8 mouse cellular contexts compared by ENCODE assay signal in the genomic region with DNA sequence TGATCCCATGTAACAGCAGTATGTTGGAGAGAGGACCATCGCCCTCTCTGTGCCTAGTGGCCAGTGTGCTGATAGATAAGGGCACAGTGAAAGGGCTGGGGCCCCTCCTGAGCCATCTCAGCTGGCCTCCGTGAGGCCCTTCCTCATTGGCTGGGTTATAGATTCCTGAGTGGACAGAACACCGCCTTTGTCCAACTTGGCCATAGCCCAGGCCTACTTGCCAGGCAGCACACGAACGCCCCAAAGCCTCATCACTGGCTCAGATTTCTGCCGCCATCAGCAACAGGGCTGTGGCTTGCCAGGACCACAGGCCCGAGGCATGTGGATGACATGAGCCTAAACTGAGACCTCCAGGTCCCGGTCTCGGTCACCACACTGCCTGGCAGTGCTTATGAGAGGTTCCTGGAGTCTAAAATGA. TPM values are rescaled to one million over a fixed set of nuclear protein-coding genes. Genes with fewer than 3 reads are reported as not detected.
DNase-seq lines count a peak whose midpoint lies in the region; ATAC-seq lines count a peak whose summit lies in the region.
"Had no signal": no experiment of that assay in that cellular context is flagged by ENCODE, and none has a peak within 500 bp of the region (broad histone marks: within the 10 kb centered on the region; RNA-seq: fewer than 3 reads in every experiment).

No protein-coding gene starts in this region.

- intact Hi-C loops in gastrocnemius, postnatal 14 days (cut with DNase I; ENCODE audit: low total_unique reads), result no loop called here
- intact Hi-C loops in left cerebral cortex, postnatal 14 days (cut with DNase I), result no loop called here

- H3K27ac ChIP-seq in intestine, embryonic 16.5 days (ENCODE audit: low read length), result peak overlapping the region; percentile 68

- H3K27me3 ChIP-seq in intestine, embryonic 16.5 days (replicated peaks; ENCODE audit: control insufficient read depth, insufficient read depth, low read length), result no peaks in the 10 kb centered on the region
- H3K27me3 ChIP-seq: midbrain, embryonic 12.5 days had no signal

- H3K9me3 ChIP-seq in intestine, embryonic 16.5 days (ENCODE audit: control insufficient read depth, low read length), result no peaks in the 10 kb centered on the region
- H3K9me3 ChIP-seq: midbrain, embryonic 12.5 days had no signal

- WGBS in intestine, embryonic 16.5 days, result 55% methylated on average over 9 of the region's 9 CpGs

- no peak overlapping the region for H3K4me3 ChIP-seq in intestine, embryonic 16.5 days (ENCODE audit: low read length)
- H3K4me3 ChIP-seq: midbrain, embryonic 12.5 days had no signal

- ATAC-seq in intestine, embryonic 16.5 days, result 0 out of 2 replicates have a peak, but pooled peaks have one; percentile 15

- H3K4me1 ChIP-seq in intestine, embryonic 16.5 days (ENCODE audit: control insufficient read depth, insufficient read depth, low read length), result peaks cover 48% of the 10 kb centered on the region

- peak overlapping the region; percentile 42 for H3K9ac ChIP-seq in intestine, embryonic 16.5 days (ENCODE audit: low read depth, low read length)
- H3K9ac ChIP-seq: midbrain, embryonic 12.5 days had no signal

- no peaks in the 10 kb centered on the region for H3K36me3 ChIP-seq in intestine, embryonic 16.5 days (ENCODE audit: control insufficient read depth, insufficient read depth, low read length)
- H3K36me3 ChIP-seq: midbrain, embryonic 12.5 days had no signal

- DNase-seq in 416B (ENCODE audit: low read depth), result peak; percentile 30
- peak; percentile 56 to 72 for DNase-seq in adrenal gland, postnatal 36 days
- DNase-seq in gastrocnemius, postnatal 14 days, result peak; percentile 89
- DNase-seq in left cerebral cortex, postnatal 14 days (ENCODE audit: low spot score in 2 of 2), result peak; percentile 60 to 87
- DNase-seq in ovary, postnatal 14 days (ENCODE audit: low spot score), result peak; percentile 58
- no peak for DNase-seq in spleen, postnatal 14 days (ENCODE audit: low spot score in 2 of 2)

- H3K4me2 ChIP-seq in intestine, embryonic 16.5 days (ENCODE audit: low read depth, low read length), result no peak overlapping the region; the same call in 1 of the 2 replicates
- H3K4me2 ChIP-seq: midbrain, embryonic 12.5 days had no signal

RNA-seq across cellular contexts. Expression of gene Htra3, which starts 8.1 kb away (rescaled TPM):
- 10 to 100 TPM; 35.0 to 71.4 TPM for total RNA-seq in adrenal gland, postnatal 36 days (2021)
- total RNA-seq in gastrocnemius, postnatal 14 days (2021), result 10 to 100 TPM; 49.9 to 54.6 TPM
- 53.5 and 58.1 TPM in 2 replicates for polyA plus RNA-seq in intestine, embryonic 16.5 days (2015; fragmentation: Nextera tagmentation; extraction: Ambion mirVana)
- 10 to 100 TPM; 13.0 to 13.6 TPM for total RNA-seq in left cerebral cortex, postnatal 14 days (2021)

Comparison
In these comparisons a context has a peak if more than half of its experiments do, and no peak if none do; other contexts are left out.
1. DNase-seq: peak in 416B (single experiment), adrenal gland, postnatal 36 days (2 of 2), gastrocnemius, postnatal 14 days (single experiment), left cerebral cortex, postnatal 14 days (2 of 2) and ovary, postnatal 14 days (single experiment); none in spleen, postnatal 14 days (0 of 2).